Mouse (Mus musculus) CH12.LX (cell line): ENCODE results near the gene Fam71b.

ENCODE experiments used
- CTCF ChIP-seq, 2 experiments: IDR thresholded peaks in 1 of 2; conservative IDR thresholded peaks in 1 of 2; 2 replicates each; pipeline ENCODE4 v1.5.1; 2011 to 2012; ENCODE audit warnings: low read depth in 2 of 2, low read length in 2 of 2, improper control_type of control experiment in 1 of 2, inconsistent platforms in 1 of 2, mild to moderate bottlenecking in 1 of 2, moderate library complexity in 1 of 2
- E2F4 ChIP-seq: IDR thresholded peaks from 2 replicates; pipeline ENCODE4 v1.6.1; 2011; ENCODE audit warnings: low read depth, low read length, improper control_type of control experiment; ENCODE audit not compliant: insufficient replicate concordance
- EP300 ChIP-seq: IDR thresholded peaks from 2 replicates; pipeline ENCODE4 v1.6.1; 2011; ENCODE audit warnings: low read length, improper control_type of control experiment
- MAX ChIP-seq: IDR thresholded peaks from 2 replicates; pipeline ENCODE4 v1.6.1; 2011; ENCODE audit warnings: low read length, improper control_type of control experiment
- MAZ ChIP-seq: IDR thresholded peaks from 2 replicates; pipeline ENCODE4 v1.6.1; 2012; ENCODE audit warnings: low read depth, mild to moderate bottlenecking, inconsistent platforms, low read length, improper control_type of control experiment, moderate library complexity
- NRF1 ChIP-seq: IDR thresholded peaks from 2 replicates; pipeline ENCODE4 v1.6.1; 2014; ENCODE audit warnings: low read depth, mild to moderate bottlenecking, inconsistent platforms, low read length, improper control_type of control experiment, moderate library complexity
- PAX5 ChIP-seq: IDR thresholded peaks from 2 replicates; pipeline ENCODE4 v1.6.1; 2012; ENCODE audit warnings: low read length, inconsistent platforms, mixed read lengths
- POLR2A ChIP-seq: IDR thresholded peaks from 2 replicates; pipeline ENCODE4 v1.6.1; 2011; ENCODE audit warnings: low read depth, mild to moderate bottlenecking, improper control_type of control experiment, low read length
- USF1 ChIP-seq: IDR thresholded peaks from 2 replicates; pipeline ENCODE4 v1.6.1; 2014; ENCODE audit warnings: low read depth, mild to moderate bottlenecking, inconsistent platforms, low read length, improper control_type of control experiment
- ZKSCAN1 ChIP-seq: IDR thresholded peaks from 2 replicates; pipeline ENCODE4 v1.6.1; 2012; ENCODE audit warnings: low read depth, inconsistent platforms, low read length, improper control_type of control experiment, borderline replicate concordance
- ZNF384 ChIP-seq: IDR thresholded peaks from 2 replicates; pipeline ENCODE4 v1.6.1; 2012; ENCODE audit warnings: low read depth, low read length, improper control_type of control experiment, inconsistent platforms

DNA sequence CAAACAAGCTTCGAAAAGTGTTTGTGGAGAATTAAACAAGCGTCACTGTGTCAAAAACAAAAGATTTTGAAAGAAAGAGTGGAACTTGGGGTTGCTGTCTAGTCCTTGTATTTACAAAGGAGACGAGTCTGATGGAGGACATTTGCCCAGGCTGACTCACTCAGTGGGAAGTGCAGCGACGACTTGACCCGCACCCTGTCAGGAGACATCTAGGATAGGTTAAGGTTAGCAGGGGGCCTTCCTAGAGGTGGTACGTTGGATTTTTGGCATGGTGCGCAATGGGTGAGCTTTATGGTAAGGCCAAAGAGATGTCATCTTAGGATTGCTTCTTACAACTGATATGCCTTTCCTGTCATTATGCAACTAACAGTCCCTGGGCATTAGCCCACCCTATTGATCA lies 9.3 kb upstream of the Fam71b start:
- TF ChIP-seq CTCF (conservative IDR thresholded peaks at IDR 0.05 in 1 of 2, IDR thresholded peaks at IDR 0.05 in 1 of 2; ENCODE audit: low read depth in 2 of 2, low read length in 2 of 2) (no peak), EP300 (no peak), POLR2A (no peak), NRF1 (no peak), PAX5 (no peak), MAX (no peak), E2F4 (no peak), USF1 (no peak), ZNF384 (no peak), MAZ (no peak), ZKSCAN1 (no peak)
